Mouse (Mus musculus): ENCODE data around the gene Pnldc1.

GRCm38 (mm10) chr17:12887021-12887775, 22.8 kb downstream of the Pnldc1 start:
- no peak for TF ChIP-seq CTCF (IDR thresholded peaks at IDR 0.05; ENCODE audit: borderline replicate concordance, control insufficient read depth, extremely low read depth, insufficient read depth, low read length, poor library complexity)
- no peak for TF ChIP-seq POLR2A (IDR thresholded peaks at IDR 0.05; ENCODE audit: control insufficient read depth, extremely low read depth, insufficient read depth, low read length, poor library complexity)
